Mouse (Mus musculus): Measurements from ENCODE around the gene Rbfox3. TPM values are rescaled to one million over a fixed set of nuclear protein-coding genes. Genes with fewer than 3 reads are reported as not detected.

The Rbfox3 gene
- polyA plus RNA-seq, 1 experiment, result 0.03 TPM

DNA sequence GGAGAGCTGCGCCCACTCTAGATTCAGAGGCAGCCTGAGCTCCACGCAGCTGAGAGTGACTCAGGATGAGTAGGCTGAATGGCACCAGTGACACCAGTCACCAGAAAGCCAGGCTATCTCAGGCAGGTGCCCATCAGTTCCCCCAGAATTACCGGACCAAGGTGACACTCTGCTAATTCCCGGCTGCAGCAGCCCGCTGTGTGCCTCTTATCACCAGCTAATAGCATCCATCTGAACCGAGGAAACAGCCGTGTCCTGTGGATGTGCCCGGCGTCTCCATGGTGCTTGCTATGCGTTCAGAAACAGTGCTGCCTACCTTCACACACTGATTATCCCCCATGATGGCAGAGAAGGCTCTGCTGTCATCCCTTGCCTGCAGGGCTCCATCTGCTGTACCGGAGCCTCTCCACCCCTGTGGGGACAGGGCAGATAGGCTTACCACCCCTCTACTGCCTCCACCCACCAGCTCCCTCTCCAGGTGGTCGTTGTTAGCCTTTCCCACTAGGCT is 138.3 kb downstream of the Rbfox3 start:
- TF ChIP-seq GATA1 (IDR thresholded peaks at IDR 0.05; ENCODE audit: borderline replicate concordance, low read length) (no peak), FLI1 (IDR thresholded peaks at IDR 0.05; ENCODE audit: low read length) (no peak)
- H3K4me3 ChIP-seq (replicated peaks), result no peak overlapping the region
- H3K4me1 ChIP-seq, result no peaks in the 10 kb centered on the region; the same call in 1 of the 2 replicates
- H3K9me3 ChIP-seq, result no peaks in the 10 kb centered on the region
- peaks cover 21% of the 10 kb centered on the region for H3K27me3 ChIP-seq (replicated peaks)
- no peaks in the 10 kb centered on the region for H3K36me3 ChIP-seq (replicated peaks; ENCODE audit: low read length)

DNA sequence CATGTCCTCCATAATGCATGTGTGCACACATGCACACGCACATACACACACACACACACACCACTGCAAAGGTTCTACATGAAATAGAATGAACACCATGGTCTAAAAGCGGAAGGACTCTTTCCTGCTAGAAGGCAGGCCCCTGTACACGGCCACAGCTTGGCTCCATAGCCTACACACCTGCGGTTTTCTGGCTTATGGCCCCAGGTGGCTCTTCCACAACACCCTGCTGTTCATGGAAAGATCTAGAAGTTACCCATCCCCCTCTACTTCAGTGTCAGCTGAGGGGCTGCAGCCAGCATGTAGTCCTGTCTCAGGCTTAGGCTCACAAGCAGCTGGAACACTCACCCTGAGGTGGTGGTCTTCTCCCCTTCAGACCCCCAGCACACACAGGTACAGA is 140.0 kb downstream of the Rbfox3 start:
- Histone ChIP-seq H3K27me3 (replicated peaks) (peaks cover 24% of the 10 kb centered on the region), H3K4me3 (replicated peaks) (no peak overlapping the region), H3K4me1 (no peaks in the 10 kb centered on the region; the same call in 1 of the 2 replicates), H3K36me3 (replicated peaks; ENCODE audit: low read length) (no peaks in the 10 kb centered on the region), H3K9me3 (no peaks in the 10 kb centered on the region)
- TF ChIP-seq GATA1 (IDR thresholded peaks at IDR 0.05; ENCODE audit: borderline replicate concordance, low read length) (no peak), FLI1 (IDR thresholded peaks at IDR 0.05; ENCODE audit: low read length) (no peak)

DNA sequence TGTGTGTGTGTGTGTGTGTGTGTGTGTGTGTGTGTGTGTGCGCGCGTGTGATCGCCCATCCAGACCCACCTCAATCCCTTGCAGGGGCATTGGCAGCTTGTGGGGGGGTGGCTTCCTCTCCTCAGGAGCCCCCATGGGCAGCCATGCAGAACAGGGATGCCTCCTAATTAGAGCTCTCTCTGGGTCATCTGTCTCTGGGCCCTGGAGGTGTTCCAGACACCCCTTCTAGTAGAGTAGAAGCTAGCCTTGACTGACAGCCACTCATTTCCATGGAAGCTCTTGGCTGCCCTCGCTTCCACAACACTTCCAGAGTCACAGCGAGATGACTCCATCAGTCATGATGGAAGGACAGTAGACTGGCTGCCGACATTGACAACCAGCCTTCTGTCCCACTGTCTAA is 140.6 kb downstream of the Rbfox3 start:
- TF ChIP-seq GATA1 (IDR thresholded peaks at IDR 0.05; ENCODE audit: borderline replicate concordance, low read length) (no peak), FLI1 (IDR thresholded peaks at IDR 0.05; ENCODE audit: low read length) (no peak)
- H3K9me3 ChIP-seq, result no peaks in the 10 kb centered on the region
- H3K4me1 ChIP-seq, result no peaks in the 10 kb centered on the region; the same call in 1 of the 2 replicates
- peaks cover 22% of the 10 kb centered on the region for H3K27me3 ChIP-seq (replicated peaks)
- H3K36me3 ChIP-seq (replicated peaks; ENCODE audit: low read length), result no peaks in the 10 kb centered on the region
- no peak overlapping the region for H3K4me3 ChIP-seq (replicated peaks)

DNA sequence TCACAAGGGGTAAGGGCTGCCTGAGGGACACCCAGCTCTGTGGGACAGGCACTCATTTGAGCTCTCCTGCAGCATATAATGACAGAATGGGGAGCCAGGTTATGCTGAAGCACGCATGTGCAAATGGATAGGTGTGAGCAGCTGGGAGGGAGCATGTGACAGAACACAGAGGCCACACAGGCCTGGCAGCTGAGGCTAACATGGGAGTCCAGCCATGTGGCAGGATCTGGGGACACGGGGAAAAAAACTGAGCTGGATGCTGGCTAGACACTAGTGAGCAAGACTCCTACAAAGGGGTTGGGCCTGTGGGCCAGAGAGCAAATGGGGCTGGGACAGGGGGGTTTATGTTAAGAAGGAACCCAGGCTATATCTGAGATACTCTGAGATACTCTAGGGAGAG is 141.9 kb downstream of the Rbfox3 start:
- TF ChIP-seq GATA1 (IDR thresholded peaks at IDR 0.05; ENCODE audit: borderline replicate concordance, low read length) (no peak), FLI1 (IDR thresholded peaks at IDR 0.05; ENCODE audit: low read length) (no peak)
- Histone ChIP-seq H3K36me3 (replicated peaks; ENCODE audit: low read length) (no peaks in the 10 kb centered on the region), H3K27me3 (replicated peaks) (peaks cover 21% of the 10 kb centered on the region), H3K4me1 (no peaks in the 10 kb centered on the region; the same call in 1 of the 2 replicates), H3K4me3 (replicated peaks) (no peak overlapping the region), H3K9me3 (no peaks in the 10 kb centered on the region)

DNA sequence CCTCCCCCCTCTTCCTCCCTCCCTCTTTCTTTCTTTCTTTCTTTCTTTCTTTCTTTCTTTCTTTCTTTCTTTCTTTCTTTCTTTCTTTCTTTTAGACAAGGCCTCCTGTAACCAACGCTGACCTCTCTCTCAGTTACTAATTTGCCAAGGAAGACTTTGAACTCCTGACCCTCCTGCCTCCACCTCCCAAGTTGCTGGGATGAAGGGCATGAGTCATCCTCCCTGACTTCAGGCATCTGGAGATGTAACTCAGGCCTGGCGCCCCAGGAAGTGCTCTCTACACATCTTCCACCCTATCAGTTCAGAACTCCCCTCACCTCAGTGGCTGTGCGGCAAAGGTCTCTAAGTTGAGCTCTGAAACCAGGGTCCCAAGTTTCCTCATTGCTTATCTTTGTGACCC is 143.0 kb downstream of the Rbfox3 start:
- no peak overlapping the region for H3K4me3 ChIP-seq (replicated peaks)
- no peaks in the 10 kb centered on the region for H3K36me3 ChIP-seq (replicated peaks; ENCODE audit: low read length)
- peaks cover 6% of the 10 kb centered on the region for H3K9me3 ChIP-seq
- TF ChIP-seq FLI1 (IDR thresholded peaks at IDR 0.05; ENCODE audit: low read length), result no peak
- no peak for TF ChIP-seq GATA1 (IDR thresholded peaks at IDR 0.05; ENCODE audit: borderline replicate concordance, low read length)
- H3K4me1 ChIP-seq, result no peaks in the 10 kb centered on the region; the same call in 1 of the 2 replicates
- peaks cover 21% of the 10 kb centered on the region for H3K27me3 ChIP-seq (replicated peaks)

DNA sequence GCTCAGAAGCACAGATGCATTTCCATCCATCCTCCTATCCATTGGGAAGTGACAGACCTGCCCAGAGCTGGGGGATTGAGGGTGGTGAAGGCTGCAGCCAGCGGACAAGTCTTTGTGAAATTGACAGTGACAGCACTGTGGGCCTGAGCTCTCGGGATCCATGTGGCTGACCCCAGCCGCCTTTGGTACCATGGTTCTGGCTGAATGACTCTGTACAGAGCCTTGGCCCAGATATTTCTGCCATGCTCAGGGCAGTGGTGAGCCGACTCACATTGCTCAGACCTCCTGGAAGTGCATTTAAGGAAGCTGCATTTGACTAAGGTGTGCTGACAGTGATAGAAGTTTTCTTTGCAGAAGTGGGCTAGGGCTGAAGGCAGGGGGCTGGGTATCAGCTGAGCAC is 144.0 kb downstream of the Rbfox3 start:
- H3K9me3 ChIP-seq, result peaks cover 10% of the 10 kb centered on the region
- H3K4me3 ChIP-seq (replicated peaks), result no peak overlapping the region
- no peaks in the 10 kb centered on the region for H3K36me3 ChIP-seq (replicated peaks; ENCODE audit: low read length)
- TF ChIP-seq GATA1 (IDR thresholded peaks at IDR 0.05; ENCODE audit: borderline replicate concordance, low read length), result no peak
- TF ChIP-seq FLI1 (IDR thresholded peaks at IDR 0.05; ENCODE audit: low read length), result no peak
- H3K4me1 ChIP-seq, result no peaks in the 10 kb centered on the region; the same call in 1 of the 2 replicates
- peaks cover 13% of the 10 kb centered on the region for H3K27me3 ChIP-seq (replicated peaks)

DNA sequence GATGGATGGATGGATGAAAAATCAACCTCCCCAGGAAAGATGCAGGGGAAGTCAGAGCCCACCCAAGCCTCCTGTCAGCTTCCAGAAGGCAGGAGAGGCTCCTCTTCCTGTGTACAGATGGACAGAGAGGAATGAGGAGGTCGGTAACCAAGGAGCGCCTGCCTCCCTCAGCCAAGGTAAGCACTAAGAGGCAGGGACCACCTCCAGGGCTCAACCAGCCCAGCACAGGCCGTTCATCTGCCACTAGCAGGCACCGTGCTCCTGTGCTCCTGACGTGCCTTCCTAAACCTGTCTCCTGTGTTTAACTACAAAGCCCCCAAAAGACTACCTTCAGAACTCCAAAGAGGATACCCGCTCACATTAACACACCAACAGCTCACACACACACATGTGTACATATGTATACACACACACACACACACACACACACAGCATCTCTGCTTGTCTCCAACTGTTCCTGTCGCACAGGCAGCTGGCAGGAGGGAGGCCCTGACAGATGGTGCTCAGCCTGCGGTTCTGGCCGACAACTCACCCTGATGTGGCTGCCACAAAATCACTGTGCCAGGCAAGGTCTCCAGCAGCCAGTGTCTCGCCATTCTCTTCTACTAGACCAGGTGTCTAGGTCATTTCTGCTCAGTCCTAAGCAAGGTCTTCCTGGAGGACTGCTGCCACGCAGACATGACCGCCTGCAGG is 151.0 kb downstream of the Rbfox3 start:
- Histone ChIP-seq H3K4me3 (replicated peaks) (no peak overlapping the region), H3K27me3 (replicated peaks) (peaks cover 17% of the 10 kb centered on the region), H3K36me3 (replicated peaks; ENCODE audit: low read length) (no peaks in the 10 kb centered on the region), H3K4me1 (no peaks in the 10 kb centered on the region), H3K9me3 (peaks cover 29% of the 10 kb centered on the region)
- TF ChIP-seq GATA1 (IDR thresholded peaks at IDR 0.05; ENCODE audit: borderline replicate concordance, low read length), result no peak
- no peak for TF ChIP-seq FLI1 (IDR thresholded peaks at IDR 0.05; ENCODE audit: low read length)

DNA sequence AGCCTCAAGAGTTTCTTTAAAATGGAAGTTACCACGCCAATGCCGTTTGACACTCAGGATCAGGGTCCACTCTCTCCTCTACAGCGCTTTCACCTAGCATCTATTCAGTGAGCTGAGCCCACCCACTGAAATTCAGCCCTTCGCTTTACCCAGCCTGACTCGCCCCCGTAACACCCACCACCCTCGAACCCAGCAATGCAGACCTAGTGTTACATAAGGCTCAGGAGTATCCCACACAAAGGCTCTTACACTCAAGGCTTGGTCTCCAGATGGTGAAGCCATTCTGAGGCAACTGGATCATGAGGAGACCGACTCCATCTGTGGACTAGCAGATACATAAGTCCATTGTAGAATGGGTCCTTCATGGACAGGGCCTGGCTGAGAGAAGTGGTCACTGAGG is 152.2 kb downstream of the Rbfox3 start:
- H3K9me3 ChIP-seq, result peaks cover 29% of the 10 kb centered on the region
- H3K4me3 ChIP-seq (replicated peaks), result no peak overlapping the region
- TF ChIP-seq GATA1 (IDR thresholded peaks at IDR 0.05; ENCODE audit: borderline replicate concordance, low read length) (no peak), FLI1 (IDR thresholded peaks at IDR 0.05; ENCODE audit: low read length) (no peak)
- no peaks in the 10 kb centered on the region; the same call in 1 of the 2 replicates for H3K4me1 ChIP-seq
- peaks cover 25% of the 10 kb centered on the region for H3K27me3 ChIP-seq (replicated peaks)
- H3K36me3 ChIP-seq (replicated peaks; ENCODE audit: low read length), result no peaks in the 10 kb centered on the region

DNA sequence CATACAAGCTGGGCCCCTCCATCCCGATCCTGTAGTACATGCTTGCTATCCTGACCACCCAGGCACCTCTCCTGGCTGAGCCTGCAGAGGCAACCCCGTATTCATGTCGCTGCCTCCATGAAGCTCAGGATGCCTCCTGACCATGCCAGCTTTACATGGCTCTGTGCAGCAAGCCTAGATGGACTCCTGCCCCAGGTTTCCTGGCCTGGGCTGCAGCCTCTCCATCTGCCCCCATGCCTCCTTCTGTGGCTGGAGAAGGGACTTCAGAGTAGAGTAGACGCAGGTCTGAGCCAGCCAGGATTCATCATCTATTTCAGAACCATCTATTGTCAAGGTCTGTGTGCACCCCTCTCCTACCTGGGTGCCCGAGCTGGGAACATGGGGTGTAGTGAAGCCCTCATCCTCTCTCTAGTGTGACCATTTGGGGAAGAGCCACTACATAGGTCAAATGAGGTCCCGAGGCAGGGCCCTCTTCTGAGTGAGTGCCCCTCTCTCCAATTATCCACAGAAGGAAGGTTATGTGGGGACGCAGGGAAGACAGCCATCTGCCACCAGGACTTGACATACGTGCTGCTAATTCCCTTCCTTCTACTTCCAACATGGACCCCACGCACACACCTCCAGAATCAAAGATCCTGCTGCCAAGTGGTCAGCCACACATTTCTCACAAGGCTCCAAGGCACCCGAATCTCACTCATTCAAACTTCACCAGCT is 153.0 kb downstream of the Rbfox3 start:
- Histone ChIP-seq H3K4me1 (no peaks in the 10 kb centered on the region; the same call in 1 of the 2 replicates), H3K27me3 (replicated peaks) (peaks cover 27% of the 10 kb centered on the region), H3K36me3 (replicated peaks; ENCODE audit: low read length) (no peaks in the 10 kb centered on the region), H3K4me3 (replicated peaks) (no peak overlapping the region), H3K9me3 (peaks cover 23% of the 10 kb centered on the region)
- TF ChIP-seq GATA1 (IDR thresholded peaks at IDR 0.05; ENCODE audit: borderline replicate concordance, low read length), result no peak
- no peak for TF ChIP-seq FLI1 (IDR thresholded peaks at IDR 0.05; ENCODE audit: low read length)

DNA sequence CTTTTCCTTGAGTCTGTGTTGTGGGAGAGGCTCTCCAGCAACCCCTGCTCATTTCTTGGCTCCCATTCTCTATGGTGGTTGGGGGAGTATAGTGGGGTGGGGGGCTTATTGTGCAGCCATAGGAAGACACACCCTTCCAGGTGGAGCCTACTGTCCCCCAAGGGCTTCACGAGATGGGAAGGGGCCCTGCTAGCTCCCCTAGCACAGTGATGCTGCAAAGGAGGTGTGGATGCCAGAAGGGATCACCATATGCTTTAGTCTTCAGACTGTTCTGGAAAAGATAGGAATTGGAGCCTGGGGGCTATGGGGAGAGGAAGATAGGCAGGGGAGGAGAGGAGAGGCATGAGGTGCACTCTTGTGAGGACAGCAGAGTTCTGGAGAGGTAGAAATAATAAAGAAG is 153.9 kb downstream of the Rbfox3 start:
- H3K36me3 ChIP-seq (replicated peaks; ENCODE audit: low read length), result no peaks in the 10 kb centered on the region
- H3K4me1 ChIP-seq, result no peaks in the 10 kb centered on the region; the same call in 1 of the 2 replicates
- no peak overlapping the region for H3K4me3 ChIP-seq (replicated peaks)
- H3K9me3 ChIP-seq, result peaks cover 19% of the 10 kb centered on the region
- H3K27me3 ChIP-seq (replicated peaks), result peaks cover 29% of the 10 kb centered on the region
- no peak for TF ChIP-seq GATA1 (IDR thresholded peaks at IDR 0.05; ENCODE audit: borderline replicate concordance, low read length)
- no peak for TF ChIP-seq FLI1 (IDR thresholded peaks at IDR 0.05; ENCODE audit: low read length)
